Mouse (Mus musculus): ENCODE measurements around the gene Rnf207.

DNA sequence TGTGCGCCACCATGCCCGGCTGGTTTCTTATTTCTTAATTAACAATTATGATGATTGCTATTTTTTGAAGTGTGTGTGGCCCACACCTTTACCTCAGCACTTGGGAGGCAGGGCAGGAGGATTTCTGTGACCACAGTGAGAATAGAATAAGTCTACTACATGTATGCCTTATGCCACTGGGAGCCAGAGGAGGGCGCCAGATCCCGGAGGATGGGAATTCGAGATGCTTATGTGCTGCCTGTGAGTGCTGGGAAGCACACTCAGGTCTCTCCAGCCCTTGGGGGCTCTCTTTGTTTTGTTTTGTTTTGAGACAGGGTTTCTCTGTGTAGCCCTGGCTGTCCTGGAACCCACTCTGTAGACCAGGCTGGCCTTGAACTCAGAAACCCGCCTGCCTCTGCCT, 9.9 kb upstream of the Rnf207 start:
- peak; percentile 43; the same call in 1 of the 2 replicates for TF ChIP-seq CTCF (IDR thresholded peaks at IDR 0.05; ENCODE audit: extremely low read depth, insufficient read length, insufficient replicate concordance, low read depth, low read length)
- no peak for TF ChIP-seq POLR2A (IDR thresholded peaks at IDR 0.05; ENCODE audit: low read depth, low read length)
